Mouse (Mus musculus): Measurements from ENCODE around the gene Tarm1. TPM values are rescaled to one million over a fixed set of nuclear protein-coding genes. Genes with fewer than 3 reads are reported as not detected.

Tarm1 gene
- not detected in 2 replicates for polyA plus RNA-seq (2016; fragmentation: Nextera tagmentation; extraction: Ambion mirVana)

GRCm38 (mm10) chr7:3502439-3502838, at the start of gene Tarm1:
Gene Tarm1, minus strand, starts transcription at chr7:3502624.
- Histone ChIP-seq H3K4me1 (replicated peaks) (no peaks in the 10 kb centered on the region), H3K36me3 (no peaks in the 10 kb centered on the region), H3K9ac (replicated peaks) (no peak within 1 kb of the TSS), H3K9me3 (0 out of 2 replicates have a peak, but pooled peaks cover 3% of the 10 kb centered on the region), H3K27ac (no peak within 1 kb of the TSS), H3K4me3 (replicated peaks) (no peak within 1 kb of the TSS), H3K27me3 (no peaks in the 10 kb centered on the region), H3K4me2 (no peak within 1 kb of the TSS)
- WGBS = 85% methylated on average over 6 of the region's 6 CpGs
- no peak for ATAC-seq (ENCODE audit: insufficient number of reproducible peaks, insufficient read depth, low FRiP score, low TSS enrichment, low read depth)

DNA sequence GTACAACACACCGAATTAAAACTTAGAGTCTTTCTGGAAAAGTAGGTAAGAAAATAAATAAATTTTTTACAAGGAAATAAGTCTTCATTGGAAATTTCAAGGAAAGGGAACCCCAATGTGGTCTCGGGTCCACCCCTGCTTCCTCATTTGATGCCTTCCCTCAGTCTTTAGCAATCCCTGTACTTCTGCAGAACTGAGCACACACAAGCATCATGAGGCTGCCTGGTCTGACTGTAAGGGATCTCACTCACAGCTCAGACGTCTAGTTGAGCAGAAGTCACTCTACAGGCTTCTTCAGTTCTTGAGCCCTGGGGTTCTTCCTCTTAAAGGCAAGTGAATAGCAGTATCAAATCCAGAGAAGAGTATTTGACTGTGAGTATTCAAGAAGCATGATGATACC, 3.5 kb upstream of the Tarm1 start:
- H3K27ac ChIP-seq = no peak overlapping the region
- H3K9ac ChIP-seq (replicated peaks) = no peak overlapping the region
- no peaks in the 10 kb centered on the region for H3K4me1 ChIP-seq (replicated peaks)
- no peaks in the 10 kb centered on the region for H3K27me3 ChIP-seq
- H3K4me3 ChIP-seq (replicated peaks) = no peak overlapping the region
- no peaks in the 10 kb centered on the region for H3K36me3 ChIP-seq
- H3K4me2 ChIP-seq = no peak overlapping the region
- 0 out of 2 replicates have a peak, but pooled peaks cover 3% of the 10 kb centered on the region for H3K9me3 ChIP-seq
- 76% methylated on average over 3 of the region's 3 CpGs for WGBS
- ATAC-seq (ENCODE audit: insufficient number of reproducible peaks, insufficient read depth, low FRiP score, low TSS enrichment, low read depth) = no peak

- Histone ChIP-seq H3K27ac (no peak overlapping the region), H3K9ac (replicated peaks) (no peak overlapping the region), H3K4me1 (replicated peaks) (no peaks in the 10 kb centered on the region), H3K36me3 (no peaks in the 10 kb centered on the region), H3K4me2 (no peak overlapping the region), H3K27me3 (no peaks in the 10 kb centered on the region), H3K9me3 (0 out of 2 replicates have a peak, but pooled peaks cover 3% of the 10 kb centered on the region), H3K4me3 (replicated peaks) (no peak overlapping the region)
- 95% methylated on average over 1 of the region's 1 CpGs for WGBS
- no peak for ATAC-seq (ENCODE audit: insufficient number of reproducible peaks, insufficient read depth, low FRiP score, low TSS enrichment, low read depth)
Measured at GRCm38 (mm10) chr7:3500406-3500805, 2.0 kb downstream of the Tarm1 start.

- no peak overlapping the region for H3K9ac ChIP-seq (replicated peaks)
- ATAC-seq (ENCODE audit: insufficient number of reproducible peaks, insufficient read depth, low FRiP score, low TSS enrichment, low read depth) = no peak
- H3K4me1 ChIP-seq (replicated peaks) = no peaks in the 10 kb centered on the region
- no peak overlapping the region for H3K4me3 ChIP-seq (replicated peaks)
- no peaks in the 10 kb centered on the region for H3K36me3 ChIP-seq
- WGBS = 92% methylated on average over 6 of the region's 6 CpGs
- no peak overlapping the region for H3K27ac ChIP-seq
- H3K9me3 ChIP-seq = peaks cover 21% of the 10 kb centered on the region
- no peak overlapping the region for H3K4me2 ChIP-seq
- H3K27me3 ChIP-seq = no peaks in the 10 kb centered on the region
Measured at GRCm38 (mm10) chr7:3481948-3482608, 20.3 kb downstream of the Tarm1 start.

- no peak overlapping the region for H3K4me3 ChIP-seq (replicated peaks)
- H3K4me2 ChIP-seq = no peak overlapping the region
- 74% methylated on average over 5 of the region's 5 CpGs for WGBS
Measured at GRCm38 (mm10) chr7:3476728-3477127, 25.7 kb downstream of the Tarm1 start.

GRCm38 (mm10) chr7:3474291-3475080, 27.9 kb downstream of the Tarm1 start:
- WGBS = 8% methylated on average over 19 of the region's 19 CpGs
- Histone ChIP-seq H3K4me2 (peak overlapping the region; percentile 50), H3K4me3 (replicated peaks) (peak overlapping the region; percentile 22), H3K27ac (no peak overlapping the region), H3K36me3 (no peaks in the 10 kb centered on the region), H3K9ac (replicated peaks) (no peak overlapping the region), H3K9me3 (0 out of 2 replicates have a peak, but pooled peaks cover 6% of the 10 kb centered on the region), H3K4me1 (replicated peaks) (0 out of 2 replicates have a peak, but pooled peaks cover 4% of the 10 kb centered on the region), H3K27me3 (no peaks in the 10 kb centered on the region)
- peak; percentile 37; the same call in 1 of the 2 replicates for ATAC-seq (ENCODE audit: insufficient number of reproducible peaks, insufficient read depth, low FRiP score, low TSS enrichment, low read depth)

More at GRCm38 (mm10) chr7:3476728-3477127, 25.7 kb downstream of the Tarm1 start:
- Histone ChIP-seq H3K9me3 (peaks cover 19% of the 10 kb centered on the region), H3K27ac (no peak overlapping the region), H3K27me3 (no peaks in the 10 kb centered on the region), H3K4me1 (replicated peaks) (0 out of 2 replicates have a peak, but pooled peaks cover 4% of the 10 kb centered on the region), H3K9ac (replicated peaks) (no peak overlapping the region), H3K36me3 (no peaks in the 10 kb centered on the region)
- no peak for ATAC-seq (ENCODE audit: insufficient number of reproducible peaks, insufficient read depth, low FRiP score, low TSS enrichment, low read depth)

GRCm38 (mm10) chr7:3472774-3473173, 29.6 kb downstream of the Tarm1 start:
- H3K36me3 ChIP-seq = no peaks in the 10 kb centered on the region
- H3K27me3 ChIP-seq = no peaks in the 10 kb centered on the region
- H3K27ac ChIP-seq = no peak overlapping the region
- 84% methylated on average over 3 of the region's 3 CpGs for WGBS
- 0 out of 2 replicates have a peak, but pooled peaks cover 4% of the 10 kb centered on the region for H3K4me1 ChIP-seq (replicated peaks)
- H3K4me2 ChIP-seq = no peak overlapping the region
- no peak overlapping the region for H3K4me3 ChIP-seq (replicated peaks)
- ATAC-seq (ENCODE audit: insufficient number of reproducible peaks, insufficient read depth, low FRiP score, low TSS enrichment, low read depth) = no peak
- H3K9ac ChIP-seq (replicated peaks) = no peak overlapping the region
- no peaks in the 10 kb centered on the region for H3K9me3 ChIP-seq

DNA sequence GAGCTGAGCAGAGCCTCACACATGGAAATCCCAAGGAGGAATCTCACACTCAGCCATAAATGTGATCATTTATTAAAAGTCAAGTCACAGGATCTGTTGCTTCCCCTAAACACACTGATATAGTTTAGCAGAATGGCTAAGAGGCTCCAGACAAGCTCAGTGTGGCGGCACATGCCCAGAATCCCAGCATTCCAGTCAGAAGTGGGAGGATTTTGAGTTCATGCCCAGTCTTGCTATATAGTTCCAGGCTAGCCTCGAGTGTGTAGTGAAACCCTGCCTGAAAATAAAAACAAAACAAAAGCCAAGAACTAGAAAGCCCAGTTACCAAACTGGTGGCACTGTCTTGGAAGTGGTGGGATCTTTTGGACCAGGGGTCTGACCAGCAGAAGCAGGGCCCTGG, 33.8 kb downstream of the Tarm1 start:
- Histone ChIP-seq H3K9ac (replicated peaks) (no peak overlapping the region), H3K36me3 (no peaks in the 10 kb centered on the region), H3K27me3 (no peaks in the 10 kb centered on the region), H3K4me3 (replicated peaks) (no peak overlapping the region), H3K9me3 (no peaks in the 10 kb centered on the region), H3K4me2 (no peak overlapping the region), H3K27ac (no peak overlapping the region), H3K4me1 (replicated peaks) (no peaks in the 10 kb centered on the region)
- 77% methylated on average over 2 of the region's 2 CpGs for WGBS
- no peak for ATAC-seq (ENCODE audit: insufficient number of reproducible peaks, insufficient read depth, low FRiP score, low TSS enrichment, low read depth)

DNA sequence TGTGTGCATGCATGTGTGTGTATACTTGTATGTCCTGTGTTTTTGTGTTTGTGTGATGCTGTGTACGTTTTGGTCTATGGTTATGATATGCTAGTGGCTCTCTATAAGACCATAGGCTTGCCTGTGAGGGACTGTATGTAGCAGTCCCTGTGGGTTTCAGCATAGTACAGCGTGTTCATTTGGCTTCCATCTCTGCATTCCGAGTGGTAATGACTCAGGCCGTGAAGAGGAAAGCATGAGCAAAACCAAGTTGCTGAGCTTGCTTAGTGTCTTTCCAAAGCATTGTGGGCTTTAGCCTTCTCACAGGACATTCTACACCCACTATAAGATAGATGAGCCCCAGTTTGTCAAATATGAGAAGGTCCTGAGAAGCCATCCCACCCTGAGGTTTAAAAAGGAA, 39.1 kb downstream of the Tarm1 start:
- Histone ChIP-seq H3K36me3 (no peaks in the 10 kb centered on the region), H3K27ac (no peak overlapping the region), H3K9ac (replicated peaks) (no peak overlapping the region), H3K27me3 (no peaks in the 10 kb centered on the region), H3K4me1 (replicated peaks) (no peaks in the 10 kb centered on the region), H3K4me3 (replicated peaks) (no peak overlapping the region), H3K9me3 (0 out of 2 replicates have a peak, but pooled peaks cover 5% of the 10 kb centered on the region), H3K4me2 (no peak overlapping the region)
- WGBS = 81% methylated on average over 4 of the region's 4 CpGs
- no peak for ATAC-seq (ENCODE audit: insufficient number of reproducible peaks, insufficient read depth, low FRiP score, low TSS enrichment, low read depth)

DNA sequence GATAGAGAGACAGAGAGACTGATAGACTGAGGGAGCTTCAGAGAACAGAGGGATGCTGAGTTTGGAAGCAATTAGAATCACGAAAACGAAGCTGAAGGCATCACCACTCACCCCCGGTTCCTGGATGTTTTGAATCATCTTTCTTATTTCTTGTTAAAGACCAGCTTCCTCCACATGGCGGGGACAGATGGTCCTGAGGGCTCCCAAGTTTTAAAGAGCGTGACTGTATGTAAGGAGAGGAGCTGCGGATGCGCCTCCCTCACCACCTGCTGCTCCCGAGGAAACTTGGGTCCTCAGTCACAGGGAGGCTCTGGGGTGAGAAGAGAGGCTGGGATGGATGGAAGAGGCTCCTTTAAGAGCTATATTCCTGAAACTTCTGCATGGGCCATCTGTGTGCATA, 42.2 kb downstream of the Tarm1 start:
- WGBS = 86% methylated on average over 8 of the region's 8 CpGs
- Histone ChIP-seq H3K36me3 (no peaks in the 10 kb centered on the region), H3K27me3 (no peaks in the 10 kb centered on the region), H3K27ac (no peak overlapping the region), H3K4me3 (replicated peaks) (no peak overlapping the region), H3K9ac (replicated peaks) (no peak overlapping the region), H3K9me3 (0 out of 2 replicates have a peak, but pooled peaks cover 5% of the 10 kb centered on the region), H3K4me2 (no peak overlapping the region), H3K4me1 (replicated peaks) (no peaks in the 10 kb centered on the region)
- no peak for ATAC-seq (ENCODE audit: insufficient number of reproducible peaks, insufficient read depth, low FRiP score, low TSS enrichment, low read depth)

GRCm38 (mm10) chr7:3457841-3458217, 44.6 kb downstream of the Tarm1 start:
- H3K4me3 ChIP-seq (replicated peaks) = no peak overlapping the region

More at GRCm38 (mm10) chr7:3457841-3458217, 44.6 kb downstream of the Tarm1 start:
- Histone ChIP-seq H3K4me2 (no peak overlapping the region), H3K4me1 (replicated peaks) (no peaks in the 10 kb centered on the region), H3K9ac (replicated peaks) (no peak overlapping the region), H3K27me3 (no peaks in the 10 kb centered on the region), H3K9me3 (0 out of 2 replicates have a peak, but pooled peaks cover 5% of the 10 kb centered on the region), H3K36me3 (no peaks in the 10 kb centered on the region), H3K27ac (no peak overlapping the region)
- ATAC-seq (ENCODE audit: insufficient number of reproducible peaks, insufficient read depth, low FRiP score, low TSS enrichment, low read depth) = no peak
- 71% methylated on average over 9 of the region's 9 CpGs for WGBS

All from limb, embryonic 12.5 days (tissue).